Mouse (Mus musculus) lung, embryonic 15.5 days (tissue): ENCODE data around the gene Esp38. TPM values are rescaled to one million over a fixed set of nuclear protein-coding genes. Genes with fewer than 3 reads are reported as not detected.
"Not testable (repeated sequence)": the region's sequence is repeated elsewhere in the genome, so short reads cannot be mapped to it uniquely, and the experiment has no call there.

Experiments
- ATAC-seq: fragments of 200-750 bp; cut with Nextera tagmentation; 2 replicates; pipeline ENCODE4 v1.8.0; 2017; ENCODE audit warnings: moderate number of reproducible peaks, borderline replicate concordance; ENCODE audit not compliant: low FRiP score, low TSS enrichment; ENCODE audit errors: extremely low read depth
- H3K27ac ChIP-seq: fragments of 300-500 bp; sonication (generic); 2 replicates; pipeline ENCODE4 v1.5.1; 2015; ENCODE audit warnings: moderate library complexity, mild to moderate bottlenecking, inconsistent platforms
- H3K27me3 ChIP-seq: fragments of 300-500 bp; sonication (generic); 2 replicates; pipeline ENCODE4 v1.6.1; 2015; ENCODE audit warnings: inconsistent platforms
- H3K36me3 ChIP-seq: fragments of 300-500 bp; sonication (generic); 2 replicates; pipeline ENCODE4 v1.6.1; 2015; ENCODE audit warnings: inconsistent platforms
- H3K4me1 ChIP-seq: fragments of 300-500 bp; sonication (generic); 2 replicates; pipeline ENCODE4 v1.6.1; 2015; ENCODE audit warnings: inconsistent platforms
- H3K4me2 ChIP-seq: fragments of 300-500 bp; sonication (generic); 2 replicates; pipeline ENCODE4 v1.6.1; 2015; ENCODE audit warnings: inconsistent platforms, mild to moderate bottlenecking, moderate library complexity
- H3K4me3 ChIP-seq: fragments of 300-500 bp; sonication (generic); 2 replicates; pipeline ENCODE4 v1.5.1; 2015; ENCODE audit warnings: mild to moderate bottlenecking, inconsistent platforms
- H3K9ac ChIP-seq: fragments of 300-500 bp; sonication (generic); 2 replicates; pipeline ENCODE4 v1.6.1; 2015; ENCODE audit warnings: inconsistent platforms
- H3K9me3 ChIP-seq: fragments of 300-500 bp; sonication (generic); 2 replicates; pipeline ENCODE4 v1.6.1; 2016; ENCODE audit warnings: inconsistent platforms
- WGBS: fragments of 180-500 bp; shearing (Covaris S2); methylation state at CpG from one replicate; pipeline ENCODE4 v1.1.7; 2015; 5-methylcytosine and 5-hydroxymethylcytosine counted together
- polyA plus RNA-seq: library from polyadenylated mRNA; unstranded; fragments of >200 nt; fragmentation: Nextera tagmentation; extraction: Ambion mirVana; gene quantifications from 2 replicates; pipeline ENCODE4 v1.2.1, GENCODE M21; 2015

The Esp38 gene
- not detected in 2 replicates for polyA plus RNA-seq

DNA sequence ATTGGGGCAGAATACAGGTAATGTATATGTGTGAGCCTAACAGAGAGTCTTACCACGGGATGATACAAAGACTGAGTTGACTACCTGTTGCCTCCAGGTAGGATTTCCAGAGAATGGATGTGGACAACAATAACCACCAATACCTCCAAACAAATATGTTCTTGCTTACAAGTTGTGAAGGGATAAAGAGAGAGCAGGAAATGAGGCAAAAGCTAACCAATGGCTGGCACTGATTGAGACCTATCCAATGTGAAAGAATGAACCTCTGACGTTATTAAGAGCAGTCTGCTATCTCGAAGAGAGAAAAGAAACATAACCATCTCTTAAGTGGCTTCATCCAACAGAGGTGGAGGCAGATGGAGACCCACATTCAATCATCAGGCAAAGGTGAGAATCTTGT is at the start of gene Esp38:
Gene Esp38, plus strand, starts transcription at position 301 of the 400 bp plus-strand sequence.
- H3K4me1 ChIP-seq, result no peaks in the 10 kb centered on the region
- H3K27me3 ChIP-seq, result no peaks in the 10 kb centered on the region
- 66% methylated on average over 3 of the region's 3 CpGs for WGBS
- H3K27ac ChIP-seq, result no peak within 1 kb of the TSS
- ATAC-seq, result no peak
- H3K4me2 ChIP-seq, result no peak within 1 kb of the TSS
- H3K4me3 ChIP-seq, result no peak within 1 kb of the TSS
- no peak within 1 kb of the TSS for H3K9ac ChIP-seq
- no peaks in the 10 kb centered on the region for H3K36me3 ChIP-seq
- no peaks in the 10 kb centered on the region for H3K9me3 ChIP-seq

DNA sequence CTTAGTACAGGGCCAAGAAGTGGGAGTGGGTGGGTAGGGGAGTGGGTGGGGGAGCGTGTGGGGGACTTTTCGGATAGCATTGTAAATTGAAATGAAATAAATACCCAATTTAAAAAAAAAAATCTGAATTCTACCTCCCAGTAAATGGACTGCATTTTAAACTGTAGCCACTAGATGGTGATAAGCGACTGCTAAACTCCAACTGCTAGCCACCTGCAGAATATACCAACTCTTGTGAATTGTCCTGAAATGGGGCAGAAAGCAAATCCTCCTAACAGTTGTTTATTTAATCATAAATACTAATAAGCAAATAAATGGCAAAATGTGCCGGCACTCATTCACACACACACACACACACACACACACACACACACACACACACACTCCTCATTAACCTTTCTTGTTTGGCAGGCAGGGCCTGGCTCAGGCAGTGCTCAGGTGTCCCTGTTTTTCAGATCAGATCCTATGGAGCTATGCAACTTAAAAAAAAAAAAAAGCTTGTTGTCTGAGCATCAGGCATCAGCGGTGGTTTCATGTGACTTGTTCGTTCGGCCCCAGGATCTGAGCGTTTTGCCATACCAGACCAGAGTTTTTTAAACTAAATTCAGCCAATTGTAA is 47.3 kb upstream of the Esp38 start:
- not testable (repeated sequence) for H3K36me3 ChIP-seq, H3K4me3 ChIP-seq, H3K27me3 ChIP-seq, H3K27ac ChIP-seq, ATAC-seq, H3K9me3 ChIP-seq, H3K4me2 ChIP-seq, H3K4me1 ChIP-seq, H3K9ac ChIP-seq
- WGBS, result 42% methylated on average over 8 of the region's 8 CpGs

Other genes starting within 250 kb of the Esp38 start
- gene AC192777.2, start 144.9 kb downstream of the Esp38 start, polyA plus RNA-seq, result not detected in 2 replicates